Mouse (Mus musculus) brain, embryonic 14.5 days (tissue): ENCODE results near the gene Golt1b. TPM values are rescaled to one million over a fixed set of nuclear protein-coding genes. Genes with fewer than 3 reads are reported as not detected.
A peak's percentile ranks its signal among the peaks of the same experiment; 100 is the strongest.

Source experiments
- DNase-seq: peaks from one replicate; pipeline ENCODE4 v3.0.0-alpha.2; 2011; ENCODE audit warnings: low read depth
- CTCF ChIP-seq: fragments of 200-500 bp; IDR thresholded peaks from 2 replicates; pipeline ENCODE4 v1.5.1; 2012; ENCODE audit warnings: inconsistent platforms, mild to moderate bottlenecking, moderate library complexity, borderline replicate concordance; ENCODE audit not compliant: insufficient read depth, insufficient read length; ENCODE audit errors: extremely low read depth
- POLR2A ChIP-seq: fragments of 200-500 bp; IDR thresholded peaks from 2 replicates; pipeline ENCODE4 v1.6.1; 2012; ENCODE audit warnings: mild to moderate bottlenecking, inconsistent platforms, borderline replicate concordance; ENCODE audit not compliant: poor library complexity, insufficient read depth, insufficient read length, severe bottlenecking; ENCODE audit errors: extremely low read depth
- polyA plus RNA-seq: library from polyadenylated mRNA; depleted of rRNA; stranded (reverse); fragments of >200 nt; gene quantifications from 2 replicates; pipeline ENCODE4 v1.2.3, GENCODE M21; 2012; rRNA removed

The Golt1b gene
- polyA plus RNA-seq, 1 experiment = 32.2 TPM

DNA sequence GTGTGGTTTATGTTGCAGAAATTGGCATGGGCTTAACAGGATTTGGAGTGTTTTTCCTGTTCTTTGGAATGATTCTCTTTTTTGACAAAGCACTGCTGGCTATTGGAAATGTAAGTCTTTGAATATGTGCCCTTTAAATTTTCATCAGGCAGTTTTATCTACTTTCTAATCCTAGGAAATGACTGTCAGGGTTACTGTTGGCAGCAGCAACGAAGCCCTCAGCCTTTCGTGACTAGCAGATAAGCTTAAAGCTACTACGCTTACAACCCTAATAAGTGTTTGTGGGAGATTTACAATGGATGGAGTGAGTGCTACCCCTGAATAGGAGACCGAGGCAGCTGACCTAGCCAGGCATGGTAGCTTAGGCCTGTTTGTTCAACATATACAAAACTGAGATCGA is 5.3 kb downstream of the Golt1b start:
- DNase-seq = no peak
- TF ChIP-seq CTCF (no peak), POLR2A (no peak)

DNA sequence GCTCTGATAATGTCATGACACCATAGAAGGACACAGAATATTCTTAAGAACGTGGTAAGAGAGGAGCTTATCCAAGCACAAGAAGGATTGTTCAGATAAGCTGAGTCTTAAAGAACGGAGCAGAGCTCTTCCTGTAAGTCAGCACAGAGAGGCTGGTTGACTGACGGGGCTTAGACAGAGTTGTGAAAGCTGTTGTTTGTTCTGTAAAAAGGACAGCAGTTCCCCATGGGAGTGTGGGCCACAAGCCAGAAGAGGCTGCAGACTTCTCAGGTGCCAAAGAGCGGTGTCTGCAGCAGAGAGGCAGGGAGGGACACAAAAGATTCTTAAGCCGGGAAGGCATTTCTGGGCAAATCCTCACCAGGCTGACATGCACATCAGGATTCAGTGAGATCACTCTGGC is 7.6 kb downstream of the Golt1b start:
- DNase-seq = peak; percentile 14
- TF ChIP-seq POLR2A = no peak
- TF ChIP-seq CTCF = no peak

DNA sequence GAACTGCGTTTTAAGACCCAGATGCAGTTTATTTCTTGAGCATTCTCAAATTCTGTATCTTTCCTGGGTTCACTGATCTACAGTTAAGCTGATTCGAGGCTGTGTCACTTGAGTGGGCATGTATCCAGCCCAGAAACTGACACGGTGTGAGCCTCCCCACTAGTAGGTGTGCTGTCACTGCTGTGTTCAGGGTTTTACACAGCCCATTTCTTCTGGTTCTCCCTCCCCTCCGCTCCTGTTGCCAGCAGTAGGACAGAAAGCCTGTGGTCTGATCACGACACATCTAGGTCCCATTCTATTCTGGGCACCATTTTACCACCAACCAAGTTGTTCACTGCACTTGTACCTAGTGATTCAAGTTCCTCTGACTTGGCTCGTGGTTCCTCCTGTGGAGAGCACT is 8.7 kb downstream of the Golt1b start:
- TF ChIP-seq CTCF (no peak), POLR2A (no peak)
- no peak for DNase-seq

DNA sequence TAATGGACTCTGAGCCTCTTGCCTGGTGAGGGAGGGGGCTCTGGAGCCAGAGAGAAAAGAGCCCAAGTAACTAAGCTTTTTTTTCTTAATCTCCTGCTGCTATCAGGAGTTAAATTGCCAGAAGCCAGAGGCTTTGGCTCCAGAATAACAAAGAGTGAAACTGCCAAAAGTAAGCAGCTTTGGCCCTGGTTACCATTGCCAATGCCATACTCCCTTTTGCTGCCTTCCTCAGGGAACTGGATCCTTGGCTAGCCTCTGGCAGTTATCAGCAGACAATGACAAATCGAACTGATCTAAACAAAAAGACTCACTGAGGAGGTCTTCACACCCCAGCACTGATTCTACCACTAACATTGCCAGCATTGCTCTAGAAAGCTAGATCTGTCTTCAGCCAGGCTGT is 24.1 kb downstream of the Golt1b start:
- DNase-seq = peak; percentile 44
- no peak for TF ChIP-seq POLR2A
- TF ChIP-seq CTCF = no peak

DNA sequence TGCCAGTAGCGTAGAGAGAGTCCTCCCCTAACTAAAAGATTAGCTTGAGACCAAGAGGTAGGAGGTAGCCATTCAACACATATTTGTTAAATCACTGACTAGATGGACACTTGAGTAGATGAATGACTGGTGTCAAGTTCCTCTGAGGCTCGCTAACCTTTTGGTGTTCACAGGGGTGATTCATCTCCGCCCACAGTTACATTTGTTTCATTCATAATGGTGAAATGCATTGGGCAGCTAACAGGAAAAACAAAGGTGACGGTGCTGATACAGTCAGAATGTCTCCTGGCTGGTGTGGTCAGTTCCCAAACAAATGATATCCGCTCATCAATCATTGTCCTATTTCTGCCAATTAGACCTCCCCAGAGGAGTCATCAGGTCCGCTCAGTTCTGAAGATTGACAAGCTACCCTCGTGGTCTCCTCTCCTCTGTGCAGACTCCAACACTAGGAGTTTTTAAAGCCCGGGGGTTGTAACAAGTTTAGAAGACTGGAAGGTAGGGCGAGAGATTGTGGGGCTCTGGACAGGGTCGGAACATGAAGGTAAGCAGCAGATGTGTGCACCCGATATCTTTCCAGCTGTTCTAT is 26.0 kb downstream of the Golt1b start, which contains the start of gene Spx:
Spx (plus strand) TSS at position 536 of the 586 bp plus-strand sequence.
- TF ChIP-seq POLR2A = no peak
- DNase-seq = no peak

DNA sequence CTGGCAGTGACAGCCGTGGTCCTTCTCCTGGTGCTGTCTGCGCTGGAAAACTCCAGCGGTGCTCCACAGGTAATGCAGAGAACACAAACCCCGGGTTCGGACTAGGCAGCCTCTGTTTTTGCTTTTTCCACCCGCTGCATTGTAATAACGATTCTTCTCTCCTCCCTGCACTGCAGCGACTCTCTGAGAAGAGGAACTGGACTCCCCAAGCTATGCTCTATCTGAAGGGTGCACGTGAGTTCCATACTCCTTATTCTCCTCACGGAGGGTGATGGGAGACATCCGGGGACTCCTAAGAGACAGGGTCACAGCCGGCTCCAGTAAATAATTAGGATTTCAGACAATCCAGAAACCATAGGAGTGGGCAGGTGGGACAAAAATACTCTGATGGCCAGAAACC is 26.8 kb downstream of the Golt1b start:
- TF ChIP-seq CTCF (no peak), POLR2A (no peak)
- no peak for DNase-seq

DNA sequence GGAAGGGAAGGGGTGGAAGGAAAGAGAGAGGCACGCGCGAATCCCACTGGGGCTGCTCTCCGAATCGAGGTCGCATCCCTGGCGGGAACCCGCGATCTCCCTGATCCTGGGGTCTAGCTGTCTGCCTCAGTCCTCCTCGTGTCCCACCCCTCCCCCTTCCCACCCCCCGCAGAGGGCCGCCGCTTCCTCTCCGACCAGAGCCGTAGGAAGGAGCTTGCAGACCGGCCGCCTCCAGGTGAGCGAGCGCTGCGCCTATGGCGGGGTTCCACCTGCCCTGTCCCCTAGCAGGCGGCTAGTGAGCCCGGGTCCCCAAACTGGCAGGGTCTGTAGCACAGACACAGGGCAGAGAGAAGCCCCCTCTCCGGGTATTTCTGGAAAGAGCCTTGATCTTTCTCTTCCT is 27.6 kb downstream of the Golt1b start:
- TF ChIP-seq CTCF (no peak), POLR2A (no peak)
- no peak for DNase-seq

DNA sequence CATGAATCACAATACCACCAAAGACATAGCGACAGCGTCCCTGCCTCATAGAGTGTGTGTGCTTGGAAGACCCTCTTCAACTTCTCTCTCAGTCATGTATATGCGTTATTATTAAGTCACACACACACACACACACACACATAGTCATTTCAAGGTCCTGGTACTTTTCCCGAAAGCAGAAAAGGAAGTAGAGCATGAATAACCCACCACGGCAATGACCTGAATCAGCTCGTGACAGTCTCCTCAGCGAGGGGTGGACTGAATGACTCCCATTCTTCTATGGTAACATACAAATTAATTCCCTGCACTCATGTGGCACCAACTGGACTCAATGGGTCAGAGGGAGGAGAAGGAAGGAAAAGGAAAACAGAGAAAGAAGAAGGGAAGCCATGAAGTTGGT is 38.0 kb downstream of the Golt1b start:
- no peak for TF ChIP-seq CTCF
- TF ChIP-seq POLR2A = no peak
- no peak for DNase-seq

DNA sequence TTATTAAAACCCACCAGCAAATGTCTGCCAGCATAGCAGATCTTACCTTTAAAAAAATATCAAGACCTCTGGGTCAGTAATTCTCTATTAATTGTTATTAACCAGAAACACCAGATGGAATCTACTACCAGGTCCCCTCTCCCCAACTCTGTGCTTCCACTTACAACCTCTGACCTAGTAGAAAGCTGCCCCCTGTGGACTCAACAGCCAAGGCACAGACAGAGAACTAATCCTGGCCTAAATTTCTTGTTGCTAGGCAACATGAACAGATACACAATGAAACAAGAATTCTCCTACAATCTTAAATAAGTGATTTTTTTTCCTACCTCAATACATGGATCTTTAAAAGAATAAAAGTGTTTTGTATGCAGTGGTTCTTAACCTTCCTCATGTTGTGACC is 42.1 kb downstream of the Golt1b start:
- no peak for DNase-seq
- TF ChIP-seq CTCF (no peak), POLR2A (no peak)

DNA sequence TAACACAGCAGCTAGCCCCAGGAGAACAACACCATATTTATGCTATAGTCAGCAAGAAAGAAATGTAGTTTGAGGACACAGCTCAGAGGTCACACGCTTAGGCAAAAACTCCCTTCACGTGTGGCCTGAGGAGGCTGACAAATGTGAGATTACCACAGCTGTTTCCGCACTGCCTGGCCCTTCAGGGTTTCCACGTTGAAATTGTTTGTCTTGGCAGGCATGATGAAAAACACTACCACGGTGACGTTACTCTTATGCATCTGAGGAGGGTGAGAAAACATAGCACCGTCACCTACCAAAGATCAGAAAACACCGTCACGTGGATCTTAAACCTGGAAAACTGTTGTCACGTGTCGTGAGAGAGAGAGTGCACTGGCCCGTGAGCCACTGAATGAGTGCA is 64.4 kb downstream of the Golt1b start:
- TF ChIP-seq POLR2A (no peak), CTCF (no peak)
- DNase-seq = no peak

DNA sequence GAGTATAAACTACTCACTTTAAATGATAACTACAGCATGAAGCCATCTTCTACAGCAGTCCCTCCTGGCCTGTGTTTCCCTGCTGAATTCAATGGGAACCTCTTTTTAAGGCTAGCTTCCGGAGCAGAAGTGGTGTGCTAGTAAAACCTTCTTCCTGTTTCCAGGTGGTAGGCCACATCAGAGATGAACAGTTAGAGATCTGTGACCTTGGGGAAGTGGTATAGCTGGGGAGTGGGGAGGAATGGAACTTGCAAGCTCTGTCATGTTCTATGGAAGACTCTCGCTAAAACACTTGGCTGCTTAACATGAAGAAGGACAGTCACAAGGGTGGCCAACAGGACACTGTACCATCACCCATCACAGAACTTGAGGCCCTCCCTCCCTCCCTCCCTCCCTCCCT is 66.3 kb downstream of the Golt1b start:
- TF ChIP-seq CTCF = no peak
- no peak for TF ChIP-seq POLR2A
- DNase-seq = no peak

Other genes starting within 250 kb of the Golt1b start
- gene Slco1a6, start 178.7 kb upstream of the Golt1b start, polyA plus RNA-seq = 0.03 TPM in 1 of 2 replicates, not detected in the other
- 0.14 and 0.27 TPM in 2 replicates for gene Iapp, start 88.8 kb upstream of the Golt1b start, polyA plus RNA-seq
- 0.16 and 0.25 TPM in 2 replicates for gene Slco1a5, start 64.2 kb upstream of the Golt1b start, polyA plus RNA-seq
- gene Pyroxd1, start 41.6 kb upstream of the Golt1b start, polyA plus RNA-seq = 12.2 and 15.5 TPM in 2 replicates
- 17.6 and 19.5 TPM in 2 replicates for gene Recql, start 134 bp upstream of the Golt1b start, polyA plus RNA-seq
- gene Spx, start 26.2 kb downstream of the Golt1b start, polyA plus RNA-seq = 9.7 and 13.7 TPM in 2 replicates
- gene Gys2, start 85.9 kb downstream of the Golt1b start, polyA plus RNA-seq = not detected in 2 replicates
- gene Ldhb, start 120.7 kb downstream of the Golt1b start, polyA plus RNA-seq = 357 and 408 TPM in 2 replicates
- 10.2 and 11.2 TPM in 2 replicates for gene Kcnj8, start 184.4 kb downstream of the Golt1b start, polyA plus RNA-seq